Mouse (Mus musculus): ENCODE results near the gene Frmd8.

DNA sequence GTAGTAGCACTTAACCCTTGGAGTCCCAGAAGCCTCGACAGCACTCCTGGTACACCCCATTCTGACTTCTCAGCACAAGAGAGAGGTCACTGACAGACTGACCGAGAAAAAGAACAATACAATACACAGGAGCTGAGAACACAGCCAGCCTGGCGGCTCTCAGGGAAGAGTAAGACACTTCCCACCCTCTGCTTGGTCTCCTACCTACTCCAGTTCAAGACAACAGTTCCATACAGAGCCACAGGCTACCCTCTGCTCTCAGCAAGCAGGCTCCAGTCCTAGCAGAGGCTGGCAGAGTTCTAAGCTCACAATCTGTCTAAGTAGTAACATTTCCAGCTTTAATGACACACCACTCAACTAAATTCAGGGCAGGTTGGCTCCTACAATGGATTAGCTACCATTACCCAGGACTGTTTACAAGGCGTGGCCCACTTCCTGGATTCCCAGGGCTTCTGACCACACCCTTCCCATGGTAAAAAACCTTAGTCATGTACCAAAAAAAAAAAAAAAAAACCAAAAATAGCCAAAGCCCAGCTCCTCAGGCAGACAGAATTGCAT, 33.6 kb downstream of the Frmd8 start:
- TF ChIP-seq POLR2A (IDR thresholded peaks at IDR 0.05; ENCODE audit: borderline replicate concordance, extremely low read depth, insufficient read depth, insufficient read length, poor library complexity, severe bottlenecking) (no peak), CTCF (IDR thresholded peaks at IDR 0.05; ENCODE audit: borderline replicate concordance, extremely low read depth, insufficient read depth, insufficient read length) (no peak)
